Mouse (Mus musculus) Muller cell, postnatal 12 days (primary cell): Measurements from ENCODE around the gene Bud31.
A peak's percentile ranks its signal among the peaks of the same experiment; 100 is the strongest.
"Not testable (repeated sequence)": the region's sequence is repeated elsewhere in the genome, so short reads cannot be mapped to it uniquely, and the experiment has no call there.

Experiments used
- DNase-seq: peaks from one replicate; pipeline ENCODE4 v3.0.0-alpha.2; 2015; ENCODE audit errors: inconsistent ontology term

Bud31 gene

GRCm38 (mm10) chr5:145126580-145126979 is 13.6 kb upstream of the Bud31 start:
- DNase-seq: no peak

GRCm38 (mm10) chr5:145129124-145129523 is 11.0 kb upstream of the Bud31 start:
- no peak for DNase-seq

- DNase-seq: not testable (repeated sequence)
Observed at GRCm38 (mm10) chr5:145129773-145130172, 10.4 kb upstream of the Bud31 start.

- DNase-seq: no peak
Observed at GRCm38 (mm10) chr5:145130191-145130590, 10.0 kb upstream of the Bud31 start.

GRCm38 (mm10) chr5:145130995-145131394 is 9.2 kb upstream of the Bud31 start:
- DNase-seq: no peak

- not testable (repeated sequence) for DNase-seq
Observed at GRCm38 (mm10) chr5:145133275-145133674, 6.9 kb upstream of the Bud31 start.

GRCm38 (mm10) chr5:145138836-145139235 is 1.3 kb upstream of the Bud31 start:
- DNase-seq: peak; percentile 34

- DNase-seq: no peak
Observed at GRCm38 (mm10) chr5:145140611-145141010, 449 bp downstream of the Bud31 start.

- DNase-seq: no peak
Observed at GRCm38 (mm10) chr5:145147748-145148147, 7.6 kb downstream of the Bud31 start.

GRCm38 (mm10) chr5:145149294-145149693 is 9.1 kb downstream of the Bud31 start:
- DNase-seq: no peak

- no peak for DNase-seq
Observed at GRCm38 (mm10) chr5:145152690-145153089, 12.5 kb downstream of the Bud31 start.

GRCm38 (mm10) chr5:145161361-145161760 is 21.2 kb downstream of the Bud31 start:
- no peak for DNase-seq

- DNase-seq: no peak
Observed at GRCm38 (mm10) chr5:145164710-145165109, 24.5 kb downstream of the Bud31 start.

- DNase-seq: no peak
Observed at GRCm38 (mm10) chr5:145165184-145165583, 25.0 kb downstream of the Bud31 start.

- peak; percentile 98 for DNase-seq
Observed at GRCm38 (mm10) chr5:145166536-145167305, 26.6 kb downstream of the Bud31 start, which contains the start of the genes Ptcd1 and Cpsf4. Gene Ptcd1 (minus strand): TSS chr5:145167108. Gene Cpsf4 (plus strand): TSS chr5:145167213.

- no peak for DNase-seq
Observed at GRCm38 (mm10) chr5:145167306-145167661, 27.1 kb downstream of the Bud31 start.

GRCm38 (mm10) chr5:145178461-145178980 is 38.4 kb downstream of the Bud31 start:
- no peak for DNase-seq

- DNase-seq: no peak
Observed at GRCm38 (mm10) chr5:145185244-145185643, 45.1 kb downstream of the Bud31 start.

GRCm38 (mm10) chr5:145189416-145189815 is 49.3 kb downstream of the Bud31 start:
- DNase-seq: no peak

- no peak for DNase-seq
Observed at GRCm38 (mm10) chr5:145190373-145190772, 50.2 kb downstream of the Bud31 start.

GRCm38 (mm10) chr5:145190875-145191798 is 51.0 kb downstream of the Bud31 start:
- DNase-seq: peak; percentile 90

GRCm38 (mm10) chr5:145191962-145192361 is 51.8 kb downstream of the Bud31 start, which contains the start of gene Atp5j2:
Gene Atp5j2 (minus strand): TSS chr5:145192062.
- DNase-seq: no peak
